Mouse (Mus musculus): ENCODE measurements around the gene Hipk2. TPM values are rescaled to one million over a fixed set of nuclear protein-coding genes. Genes with fewer than 3 reads are reported as not detected.

The Hipk2 gene
- total and polyA plus RNA-seq, 2 experiments from 2014 or later, result 24.9 to 60.3 TPM

DNA sequence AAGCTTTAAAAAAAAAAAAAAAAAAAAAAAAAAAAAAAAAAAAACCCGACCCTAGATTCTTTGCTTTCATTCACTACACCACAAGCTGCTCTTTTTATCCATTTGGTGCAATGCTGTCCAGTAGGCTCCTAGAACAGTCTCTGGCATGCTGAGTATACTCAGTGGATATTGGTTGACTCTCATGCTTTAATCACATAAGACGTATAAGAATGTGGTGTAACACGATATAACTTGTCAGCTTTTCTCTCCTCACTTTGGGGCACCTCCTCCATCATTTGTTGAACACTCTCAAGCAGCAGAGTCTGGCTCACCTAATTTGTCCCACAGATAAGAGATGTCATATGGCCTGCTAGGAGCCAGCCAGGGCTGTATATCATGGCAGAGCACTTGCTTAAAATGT is 12.4 kb downstream of the Hipk2 start:
- Histone ChIP-seq H3K4me2 (ENCODE audit: low read depth, low read length) (no peak overlapping the region), H3K9ac (replicated peaks; ENCODE audit: low read length) (no peak overlapping the region), H3K27ac (no peak overlapping the region), H3K4me1 (ENCODE audit: insufficient read depth, low read length) (no peaks in the 10 kb centered on the region), H3K4me3 (ENCODE audit: low read length) (no peak overlapping the region), H3K9me3 (ENCODE audit: low read length) (no peaks in the 10 kb centered on the region), H3K36me3 (ENCODE audit: insufficient read depth, low read length) (no peaks in the 10 kb centered on the region), H3K27me3 (ENCODE audit: insufficient read depth, low read length) (no peaks in the 10 kb centered on the region)
- DNase-seq (ENCODE audit: low spot score) (no peak), ATAC-seq (no peak)
- 52% methylated on average over 3 of the region's 3 CpGs for WGBS
- no peak for TF ChIP-seq CTCF (IDR thresholded peaks at IDR 0.05; ENCODE audit: low read depth)

DNA sequence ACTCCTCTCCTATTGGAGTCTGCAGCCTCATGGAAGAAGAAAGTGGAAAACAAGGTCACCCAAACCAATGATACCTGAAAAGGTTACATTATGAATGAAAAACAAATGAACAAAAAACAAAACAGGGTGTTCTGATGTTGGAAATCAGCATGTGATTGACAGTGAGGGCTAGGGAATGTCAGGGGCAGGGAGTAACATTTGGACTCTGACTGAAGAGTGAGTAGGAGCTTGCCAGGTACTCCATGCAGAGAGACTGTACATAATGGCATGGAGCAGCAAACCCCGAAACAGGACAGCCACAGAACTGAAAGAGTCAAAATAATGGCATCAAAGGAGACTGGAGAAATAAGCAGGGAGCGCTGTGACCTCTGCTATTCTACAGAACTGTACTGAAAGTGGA is 15.7 kb downstream of the Hipk2 start:
- no peak for TF ChIP-seq CTCF (IDR thresholded peaks at IDR 0.05; ENCODE audit: low read depth)

GRCm38 (mm10) chr6:38859819-38860218 is 16.1 kb downstream of the Hipk2 start:
- WGBS, result 100% methylated on average over 1 of the region's 1 CpGs
- Histone ChIP-seq H3K4me3 (ENCODE audit: low read length) (no peak overlapping the region), H3K27me3 (ENCODE audit: insufficient read depth, low read length) (no peaks in the 10 kb centered on the region), H3K4me2 (ENCODE audit: low read depth, low read length) (no peak overlapping the region), H3K36me3 (ENCODE audit: insufficient read depth, low read length) (no peaks in the 10 kb centered on the region), H3K4me1 (ENCODE audit: insufficient read depth, low read length) (no peaks in the 10 kb centered on the region), H3K9ac (replicated peaks; ENCODE audit: low read length) (no peak overlapping the region), H3K9me3 (ENCODE audit: low read length) (no peaks in the 10 kb centered on the region), H3K27ac (no peak overlapping the region)
- no peak for DNase-seq (ENCODE audit: low spot score)
- no peak for ATAC-seq
- no peak for TF ChIP-seq CTCF (IDR thresholded peaks at IDR 0.05; ENCODE audit: low read depth)

More for the DNA sequence above, 15.7 kb downstream of the Hipk2 start:
- ATAC-seq, result no peak
- no peak overlapping the region for H3K4me2 ChIP-seq (ENCODE audit: low read depth, low read length)
- H3K27ac ChIP-seq, result no peak overlapping the region
- 94% methylated on average over 2 of the region's 2 CpGs for WGBS
- H3K9ac ChIP-seq (replicated peaks; ENCODE audit: low read length), result no peak overlapping the region
- H3K27me3 ChIP-seq (ENCODE audit: insufficient read depth, low read length), result no peaks in the 10 kb centered on the region
- DNase-seq (ENCODE audit: low spot score), result no peak
- no peaks in the 10 kb centered on the region for H3K4me1 ChIP-seq (ENCODE audit: insufficient read depth, low read length)
- no peaks in the 10 kb centered on the region for H3K9me3 ChIP-seq (ENCODE audit: low read length)
- no peaks in the 10 kb centered on the region for H3K36me3 ChIP-seq (ENCODE audit: insufficient read depth, low read length)
- H3K4me3 ChIP-seq (ENCODE audit: low read length), result no peak overlapping the region

GRCm38 (mm10) chr6:38853561-38853992 is 22.4 kb downstream of the Hipk2 start:
- Histone ChIP-seq H3K4me1 (ENCODE audit: insufficient read depth, low read length) (peaks cover 30% of the 10 kb centered on the region; the same call in 1 of the 2 replicates), H3K4me3 (ENCODE audit: low read length) (no peak overlapping the region), H3K9ac (replicated peaks; ENCODE audit: low read length) (no peak overlapping the region), H3K27ac (no peak overlapping the region), H3K27me3 (ENCODE audit: insufficient read depth, low read length) (no peaks in the 10 kb centered on the region), H3K36me3 (ENCODE audit: insufficient read depth, low read length) (no peaks in the 10 kb centered on the region), H3K9me3 (ENCODE audit: low read length) (no peaks in the 10 kb centered on the region), H3K4me2 (ENCODE audit: low read depth, low read length) (no peak overlapping the region)
- DNase-seq (ENCODE audit: low spot score) (no peak), ATAC-seq (no peak)
- WGBS, result 56% methylated on average over 5 of the region's 5 CpGs
- TF ChIP-seq CTCF (IDR thresholded peaks at IDR 0.05; ENCODE audit: low read depth), result no peak

GRCm38 (mm10) chr6:38851740-38852139 is 24.2 kb downstream of the Hipk2 start:
- Histone ChIP-seq H3K27me3 (ENCODE audit: insufficient read depth, low read length) (no peaks in the 10 kb centered on the region), H3K27ac (no peak overlapping the region), H3K9me3 (ENCODE audit: low read length) (no peaks in the 10 kb centered on the region), H3K9ac (replicated peaks; ENCODE audit: low read length) (no peak overlapping the region), H3K4me3 (ENCODE audit: low read length) (no peak overlapping the region), H3K36me3 (ENCODE audit: insufficient read depth, low read length) (no peaks in the 10 kb centered on the region), H3K4me2 (ENCODE audit: low read depth, low read length) (no peak overlapping the region), H3K4me1 (ENCODE audit: insufficient read depth, low read length) (peaks cover 49% of the 10 kb centered on the region)
- DNase-seq (ENCODE audit: low spot score), result no peak
- ATAC-seq, result no peak
- TF ChIP-seq CTCF (IDR thresholded peaks at IDR 0.05; ENCODE audit: low read depth), result no peak
- 88% methylated on average over 2 of the region's 2 CpGs for WGBS

- Histone ChIP-seq H3K27me3 (ENCODE audit: insufficient read depth, low read length) (no peaks in the 10 kb centered on the region), H3K9ac (replicated peaks; ENCODE audit: low read length) (no peak overlapping the region), H3K27ac (no peak overlapping the region), H3K9me3 (ENCODE audit: low read length) (no peaks in the 10 kb centered on the region), H3K4me2 (ENCODE audit: low read depth, low read length) (no peak overlapping the region), H3K4me1 (ENCODE audit: insufficient read depth, low read length) (peaks cover 58% of the 10 kb centered on the region), H3K36me3 (ENCODE audit: insufficient read depth, low read length) (no peaks in the 10 kb centered on the region), H3K4me3 (ENCODE audit: low read length) (no peak overlapping the region)
- DNase-seq (ENCODE audit: low spot score) (no peak), ATAC-seq (no peak)
- 95% methylated on average over 6 of the region's 6 CpGs for WGBS
- TF ChIP-seq CTCF (IDR thresholded peaks at IDR 0.05; ENCODE audit: low read depth), result no peak
Measured at GRCm38 (mm10) chr6:38850715-38851259, 25.2 kb downstream of the Hipk2 start.
